Mouse (Mus musculus): ENCODE results near the gene Unkl. TPM values are rescaled to one million over a fixed set of nuclear protein-coding genes. Genes with fewer than 3 reads are reported as not detected.

The Unkl gene
- polyA plus RNA-seq, 1 experiment from 2014 or later: 6.5 TPM

DNA sequence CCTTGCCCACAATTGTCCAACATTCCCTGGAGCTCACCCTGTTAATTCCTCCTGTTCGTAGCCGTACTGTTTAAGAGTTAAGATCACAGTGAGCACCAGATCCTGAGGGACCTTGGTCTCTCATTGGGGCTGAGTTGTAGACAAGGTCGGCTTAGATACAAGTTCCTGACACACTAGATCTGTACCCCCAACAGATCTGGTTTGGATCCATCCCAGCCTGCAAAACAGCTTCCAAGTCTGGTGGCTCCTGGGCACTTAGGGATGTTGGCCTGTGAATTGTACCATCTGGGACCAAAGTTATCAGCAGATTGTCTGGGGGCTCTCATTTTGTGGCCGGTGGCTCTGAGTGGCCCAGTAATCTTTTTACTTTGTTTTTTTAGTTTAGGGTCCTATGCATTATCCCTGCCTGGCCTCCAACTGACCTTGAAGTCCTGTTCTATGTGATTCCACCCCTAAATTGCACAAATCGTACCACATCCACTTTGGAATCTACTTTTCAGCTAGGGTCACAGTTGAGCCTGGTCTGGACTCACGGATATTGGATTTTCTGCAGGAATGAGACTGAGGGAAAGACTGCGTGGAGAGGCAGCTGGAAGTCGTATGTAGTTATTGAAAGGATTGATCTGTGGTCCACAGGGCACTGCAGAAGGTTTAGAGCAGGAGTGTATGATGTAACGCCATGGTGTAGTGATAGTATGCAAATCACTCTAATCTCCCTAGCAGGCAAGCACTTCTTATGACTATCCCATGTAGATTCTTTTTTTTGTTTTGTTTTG is 86.6 kb downstream of the Unkl start, which contains the start of gene Ube2i:
Ube2i (minus strand) TSS at position 52 of the 776 bp plus-strand sequence.
- Histone ChIP-seq H3K4me1 (replicated peaks; ENCODE audit: control insufficient read depth, insufficient read depth, low read length) (peaks cover 9% of the 10 kb centered on the region), H3K9me3 (ENCODE audit: control insufficient read depth, low read length) (no peaks in the 10 kb centered on the region), H3K4me2 (ENCODE audit: low read depth, low read length, severe bottlenecking) (peak within 1 kb of the TSS; percentile 55), H3K9ac (ENCODE audit: low read length) (peak within 1 kb of the TSS; percentile 100), H3K36me3 (ENCODE audit: control insufficient read depth, insufficient read depth, low read length) (no peaks in the 10 kb centered on the region), H3K4me3 (ENCODE audit: low read depth, low read length) (peak within 1 kb of the TSS; percentile 99), H3K27me3 (ENCODE audit: control insufficient read depth, insufficient read depth, low read length) (no peaks in the 10 kb centered on the region), H3K27ac (ENCODE audit: low read depth, low read length) (peak within 1 kb of the TSS; percentile 97)
- ATAC-seq (replicated peaks; ENCODE audit: low FRiP score) (no peak), DNase-seq (ENCODE audit: low spot score) (no peak)
- WGBS: 83% methylated on average over 9 of the region's 9 CpGs

DNA sequence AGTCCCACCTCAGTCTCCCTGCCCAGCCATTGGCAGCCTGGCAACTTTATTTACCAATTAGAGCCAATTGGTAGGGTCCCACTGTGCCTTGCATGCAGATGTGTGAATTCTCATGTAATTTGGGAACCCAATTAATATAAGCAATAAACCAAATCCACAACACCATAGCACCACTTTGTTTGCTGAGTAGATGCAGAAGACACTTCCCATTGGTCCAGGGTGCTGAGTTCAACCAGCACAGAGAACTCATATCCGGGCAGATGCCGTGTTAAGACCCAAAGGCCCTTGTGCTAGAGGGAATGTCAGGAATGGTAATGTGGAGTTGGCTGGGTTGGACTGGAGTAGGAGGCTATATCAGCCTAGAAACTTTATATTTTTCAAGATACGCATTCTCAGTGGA is 87.6 kb downstream of the Unkl start:
- DNase-seq (ENCODE audit: low spot score): no peak
- H3K9me3 ChIP-seq (ENCODE audit: control insufficient read depth, low read length): no peaks in the 10 kb centered on the region
- H3K4me3 ChIP-seq (ENCODE audit: low read depth, low read length): no peak overlapping the region
- H3K4me1 ChIP-seq (replicated peaks; ENCODE audit: control insufficient read depth, insufficient read depth, low read length): peaks cover 9% of the 10 kb centered on the region
- WGBS: 90% methylated on average over 3 of the region's 3 CpGs
- no peak overlapping the region for H3K4me2 ChIP-seq (ENCODE audit: low read depth, low read length, severe bottlenecking)
- no peak for ATAC-seq (replicated peaks; ENCODE audit: low FRiP score)
- H3K36me3 ChIP-seq (ENCODE audit: control insufficient read depth, insufficient read depth, low read length): no peaks in the 10 kb centered on the region
- no peaks in the 10 kb centered on the region for H3K27me3 ChIP-seq (ENCODE audit: control insufficient read depth, insufficient read depth, low read length)
- no peak overlapping the region for H3K9ac ChIP-seq (ENCODE audit: low read length)
- H3K27ac ChIP-seq (ENCODE audit: low read depth, low read length): no peak overlapping the region

DNA sequence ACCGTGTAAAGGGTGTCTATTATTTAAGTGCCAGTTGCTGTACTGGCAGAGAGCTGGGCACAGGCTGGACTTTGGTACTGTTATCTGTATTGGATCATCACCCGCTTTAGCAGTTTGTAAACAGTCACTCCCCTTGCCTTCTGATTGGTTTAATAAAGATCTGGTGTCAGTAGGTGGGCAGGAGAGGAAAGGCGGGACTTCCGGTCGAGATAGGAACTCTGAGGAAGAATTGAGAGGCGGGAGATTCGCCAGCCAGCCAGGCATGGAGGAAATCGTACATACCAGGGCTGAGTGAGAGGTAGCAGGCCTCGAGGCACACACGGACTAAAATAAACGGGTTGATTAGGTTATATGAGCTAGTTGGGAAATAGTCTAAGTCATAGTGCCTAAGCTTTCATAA is 93.9 kb downstream of the Unkl start:
- Histone ChIP-seq H3K27ac (ENCODE audit: low read depth, low read length) (no peak overlapping the region), H3K4me1 (replicated peaks; ENCODE audit: control insufficient read depth, insufficient read depth, low read length) (no peaks in the 10 kb centered on the region), H3K27me3 (ENCODE audit: control insufficient read depth, insufficient read depth, low read length) (no peaks in the 10 kb centered on the region), H3K9me3 (ENCODE audit: control insufficient read depth, low read length) (no peaks in the 10 kb centered on the region), H3K4me2 (ENCODE audit: low read depth, low read length, severe bottlenecking) (no peak overlapping the region), H3K4me3 (ENCODE audit: low read depth, low read length) (no peak overlapping the region), H3K36me3 (ENCODE audit: control insufficient read depth, insufficient read depth, low read length) (no peaks in the 10 kb centered on the region), H3K9ac (ENCODE audit: low read length) (no peak overlapping the region)
- DNase-seq (ENCODE audit: low spot score) (no peak), ATAC-seq (replicated peaks; ENCODE audit: low FRiP score) (no peak)
- 46% methylated on average over 11 of the region's 11 CpGs for WGBS

Small RNA genes lying within 50 kb of the gene (microRNA-seq; reads per million reads assigned to microRNA genes)
- not detected for gene Mir3547 (ENCODE audit: insufficient number of aligned reads)

Other genes with a start within 250 kb of the Unkl start
- 314 and 323 TPM in 2 replicates for gene Jpt2, start 227.7 kb upstream of the Unkl start, polyA plus RNA-seq (2014; fragmentation: Nextera tagmentation; extraction: Ambion mirVana)
- gene Cramp1l, start 172.6 kb upstream of the Unkl start, polyA plus RNA-seq (2014; fragmentation: Nextera tagmentation; extraction: Ambion mirVana): 14.3 and 14.7 TPM in 2 replicates
- 29.0 and 29.2 TPM in 2 replicates for gene Ift140, start 172.3 kb upstream of the Unkl start, polyA plus RNA-seq (2014; fragmentation: Nextera tagmentation; extraction: Ambion mirVana)
- gene Tmem204, start 104.8 kb upstream of the Unkl start, polyA plus RNA-seq (2014; fragmentation: Nextera tagmentation; extraction: Ambion mirVana): 9.8 and 13.2 TPM in 2 replicates
- 41.2 and 45.4 TPM in 2 replicates for gene Telo2, start 72.4 kb upstream of the Unkl start, polyA plus RNA-seq (2014; fragmentation: Nextera tagmentation; extraction: Ambion mirVana)
- gene Ptx4, start 67.6 kb upstream of the Unkl start, polyA plus RNA-seq (2014; fragmentation: Nextera tagmentation; extraction: Ambion mirVana): 0.12 TPM in 1 of 2 replicates, not detected in the other
- 24.2 and 25.4 TPM in 2 replicates for gene Clcn7, start 55.0 kb upstream of the Unkl start, polyA plus RNA-seq (2014; fragmentation: Nextera tagmentation; extraction: Ambion mirVana)
- 0.08 TPM in 1 of 2 replicates, not detected in the other for gene Ccdc154, start 25.9 kb upstream of the Unkl start, polyA plus RNA-seq (2014; fragmentation: Nextera tagmentation; extraction: Ambion mirVana)
- not detected in 2 replicates for gene Gm38655, start 12.9 kb upstream of the Unkl start, polyA plus RNA-seq (2014; fragmentation: Nextera tagmentation; extraction: Ambion mirVana)
- gene BC003965, start 3.8 kb upstream of the Unkl start, polyA plus RNA-seq (2014; fragmentation: Nextera tagmentation; extraction: Ambion mirVana): 33.3 and 35.4 TPM in 2 replicates
- 51.3 and 56.3 TPM in 2 replicates for gene Gnptg, start 51.7 kb downstream of the Unkl start, polyA plus RNA-seq (2014; fragmentation: Nextera tagmentation; extraction: Ambion mirVana)
- 63.4 and 66.7 TPM in 2 replicates for gene Tsr3, start 51.8 kb downstream of the Unkl start, polyA plus RNA-seq (2014; fragmentation: Nextera tagmentation; extraction: Ambion mirVana)
- gene Baiap3, start 68.0 kb downstream of the Unkl start, polyA plus RNA-seq (2014; fragmentation: Nextera tagmentation; extraction: Ambion mirVana): 1.2 and 1.7 TPM in 2 replicates
- 837 and 868 TPM in 2 replicates for gene Ube2i, start 86.2 kb downstream of the Unkl start, polyA plus RNA-seq (2014; fragmentation: Nextera tagmentation; extraction: Ambion mirVana)
- gene Prss34, start 110.0 kb downstream of the Unkl start, polyA plus RNA-seq (2014; fragmentation: Nextera tagmentation; extraction: Ambion mirVana): not detected in 2 replicates
- not detected in 2 replicates for gene Prss28, start 120.2 kb downstream of the Unkl start, polyA plus RNA-seq (2014; fragmentation: Nextera tagmentation; extraction: Ambion mirVana)
- not detected in 2 replicates for gene Prss29, start 130.3 kb downstream of the Unkl start, polyA plus RNA-seq (2014; fragmentation: Nextera tagmentation; extraction: Ambion mirVana)
- gene Tpsab1, start 157.2 kb downstream of the Unkl start, polyA plus RNA-seq (2014; fragmentation: Nextera tagmentation; extraction: Ambion mirVana): not detected in 2 replicates
- gene Tpsb2, start 177.9 kb downstream of the Unkl start, polyA plus RNA-seq (2014; fragmentation: Nextera tagmentation; extraction: Ambion mirVana): not detected in 2 replicates
- gene Tpsg1, start 180.9 kb downstream of the Unkl start, polyA plus RNA-seq (2014; fragmentation: Nextera tagmentation; extraction: Ambion mirVana): 0.45 TPM in 1 of 2 replicates, not detected in the other
- gene Cacna1h, start 245.4 kb downstream of the Unkl start, polyA plus RNA-seq (2014; fragmentation: Nextera tagmentation; extraction: Ambion mirVana): 4.4 and 4.7 TPM in 2 replicates

All from forebrain, embryonic 11.5 days (tissue).